Mouse (Mus musculus) CH12F3 (cell line): ENCODE data around the gene Tcte1.

Experiments used
- in situ Hi-C: fragments of 300-500 bp; cut with MboI; formaldehyde crosslinking; loops from 2 replicates; pipeline ENCODE4 v1.14.3; 2020; ENCODE audit warnings: low sequenced_read_pairs

The Tcte1 gene

DNA sequence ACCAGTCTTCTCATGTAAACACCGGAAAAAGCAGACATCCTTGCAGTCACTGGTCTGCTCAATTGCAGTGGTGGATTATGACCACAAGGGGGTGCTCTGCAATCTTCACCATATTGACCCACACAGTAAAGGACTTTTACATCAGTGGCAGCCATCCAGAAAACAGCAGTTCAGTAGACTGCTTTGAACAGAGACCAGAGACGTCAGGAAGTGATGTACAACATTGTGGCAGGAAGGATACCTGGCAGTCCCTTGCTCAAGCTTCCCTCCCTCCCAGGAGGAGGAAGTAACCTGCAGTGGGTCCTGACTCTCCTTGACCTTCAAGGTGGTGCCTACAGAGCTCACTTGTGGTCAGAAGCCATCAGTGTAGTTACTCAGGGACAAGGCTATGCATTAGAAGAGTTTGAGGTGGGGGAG is 58.3 kb downstream of the Tcte1 start:
- in situ Hi-C loops: no loop called here

DNA sequence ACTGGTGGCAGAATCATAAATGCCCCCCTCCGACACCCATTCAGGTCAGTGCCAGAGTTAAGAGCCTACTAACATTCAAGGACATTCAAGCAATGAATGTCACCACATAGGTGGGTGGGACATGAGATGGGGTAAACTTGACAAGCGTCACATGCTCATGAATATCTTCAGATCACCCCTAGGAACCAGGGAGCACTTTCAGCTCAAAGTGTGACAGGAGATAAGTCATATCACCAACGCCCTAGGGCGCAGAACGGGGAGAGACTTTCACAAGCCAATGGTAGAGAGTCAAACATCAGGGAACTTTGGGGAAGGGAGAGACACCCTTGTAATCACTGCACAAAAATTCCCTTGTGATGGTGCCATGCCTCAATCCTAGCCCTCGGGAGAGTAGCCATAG is 59.0 kb downstream of the Tcte1 start:
- in situ Hi-C loops: no loop called here

DNA sequence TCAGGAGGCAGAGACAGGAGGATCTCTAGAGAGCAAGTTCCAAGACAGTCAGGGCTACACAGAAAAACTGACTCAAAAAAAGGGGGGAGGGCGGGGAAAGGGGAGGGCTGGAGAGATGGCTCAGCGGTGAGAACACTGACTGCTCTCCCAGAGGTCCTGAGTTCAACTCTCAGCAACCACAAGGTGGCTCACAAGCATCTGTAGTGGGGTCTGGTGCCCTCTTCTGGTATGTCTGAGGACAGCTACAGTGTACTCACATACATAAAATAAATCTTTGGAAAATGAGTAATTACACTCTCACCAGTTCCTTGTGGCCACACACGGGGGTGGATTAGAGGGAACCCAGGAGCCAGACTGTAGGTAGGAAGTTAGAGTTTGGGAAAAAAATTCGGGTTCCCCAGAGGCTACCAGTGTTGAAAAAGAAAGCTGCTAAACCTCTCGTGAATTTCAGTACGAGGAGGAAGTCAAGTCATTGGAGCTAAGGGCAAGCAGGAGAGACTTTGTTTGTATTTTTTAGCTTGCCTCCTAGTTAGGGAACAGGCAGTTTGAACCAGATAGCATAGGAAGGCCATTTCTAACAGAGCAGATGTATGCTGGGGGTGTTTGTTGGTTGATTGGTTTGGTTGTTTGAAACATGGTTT is 59.6 kb downstream of the Tcte1 start:
- in situ Hi-C loops: no loop called here

DNA sequence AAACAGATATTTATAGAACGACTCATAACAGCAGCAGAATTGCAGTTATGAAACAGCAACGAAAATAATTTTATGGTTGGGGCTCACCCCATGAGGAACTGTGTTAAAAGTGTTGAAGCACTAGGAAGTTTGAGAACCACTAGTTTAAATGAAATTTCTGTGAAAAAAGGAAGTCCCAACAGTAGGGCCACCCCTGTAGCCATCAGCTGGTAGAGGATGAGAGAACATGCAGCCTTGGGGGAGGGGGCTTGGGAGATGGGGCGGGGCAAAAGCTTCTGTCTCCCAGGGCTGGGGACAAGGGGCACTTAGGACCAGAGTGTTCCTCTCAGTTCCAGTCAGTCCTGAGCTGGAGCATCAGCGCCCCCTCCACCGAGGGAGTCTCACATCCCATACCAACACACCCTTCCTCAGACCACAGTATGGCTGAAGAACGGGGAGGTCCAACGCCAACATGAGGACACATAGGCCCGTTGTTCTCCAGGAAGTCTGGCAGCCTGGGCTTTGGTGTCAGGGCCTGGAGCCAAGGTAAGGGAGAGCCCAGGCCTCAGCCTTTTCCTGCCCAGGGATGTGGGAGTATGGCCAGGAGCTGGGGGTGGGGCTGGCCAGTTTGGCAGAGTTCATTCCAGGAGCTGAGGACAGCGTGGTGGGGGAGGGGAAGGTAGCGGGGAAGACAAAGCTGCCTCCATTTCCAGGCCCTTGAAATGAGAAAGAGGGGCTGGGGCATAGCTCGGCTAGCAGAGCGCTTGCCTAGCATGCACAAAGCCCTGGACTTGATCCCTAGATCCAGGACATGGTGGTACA is 61.1 kb downstream of the Tcte1 start:
- in situ Hi-C loops: no loop called here

DNA sequence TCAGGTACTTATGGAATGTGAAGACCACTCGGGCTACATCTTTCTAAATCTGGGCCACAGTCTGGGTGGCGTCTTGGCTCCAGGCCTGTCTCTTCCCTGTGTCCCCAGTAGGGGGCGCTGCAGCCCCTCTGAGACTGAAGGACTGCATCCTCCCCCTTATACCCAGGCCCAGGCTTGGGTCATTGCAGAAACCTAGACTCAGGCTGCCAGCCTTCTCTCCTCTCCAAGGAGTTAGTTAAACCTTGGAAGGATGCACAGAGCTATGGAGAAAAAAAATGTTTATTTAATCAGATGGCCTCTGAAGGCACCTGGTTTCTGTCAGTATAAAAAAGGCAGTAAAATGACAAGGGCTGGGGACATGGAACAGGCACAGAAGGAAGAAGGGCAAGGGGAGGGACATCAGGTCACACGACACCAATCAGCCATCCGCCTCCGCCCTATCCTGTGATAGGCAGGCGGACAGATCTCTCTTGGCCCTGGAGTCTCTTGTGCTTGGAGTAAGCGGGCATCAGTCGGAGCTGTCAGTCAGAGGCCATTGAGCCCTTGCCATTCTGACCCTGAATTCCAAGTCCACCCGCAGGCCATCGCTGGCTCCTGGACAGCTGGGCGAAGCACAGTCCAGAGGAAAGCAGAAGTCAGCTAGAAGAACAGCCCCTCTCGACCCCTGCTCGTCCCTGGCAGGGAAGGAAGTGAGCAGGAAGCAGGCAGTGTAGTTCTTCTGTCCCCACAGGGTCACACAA is 61.9 kb downstream of the Tcte1 start:
- in situ Hi-C loops: no loop called here

DNA sequence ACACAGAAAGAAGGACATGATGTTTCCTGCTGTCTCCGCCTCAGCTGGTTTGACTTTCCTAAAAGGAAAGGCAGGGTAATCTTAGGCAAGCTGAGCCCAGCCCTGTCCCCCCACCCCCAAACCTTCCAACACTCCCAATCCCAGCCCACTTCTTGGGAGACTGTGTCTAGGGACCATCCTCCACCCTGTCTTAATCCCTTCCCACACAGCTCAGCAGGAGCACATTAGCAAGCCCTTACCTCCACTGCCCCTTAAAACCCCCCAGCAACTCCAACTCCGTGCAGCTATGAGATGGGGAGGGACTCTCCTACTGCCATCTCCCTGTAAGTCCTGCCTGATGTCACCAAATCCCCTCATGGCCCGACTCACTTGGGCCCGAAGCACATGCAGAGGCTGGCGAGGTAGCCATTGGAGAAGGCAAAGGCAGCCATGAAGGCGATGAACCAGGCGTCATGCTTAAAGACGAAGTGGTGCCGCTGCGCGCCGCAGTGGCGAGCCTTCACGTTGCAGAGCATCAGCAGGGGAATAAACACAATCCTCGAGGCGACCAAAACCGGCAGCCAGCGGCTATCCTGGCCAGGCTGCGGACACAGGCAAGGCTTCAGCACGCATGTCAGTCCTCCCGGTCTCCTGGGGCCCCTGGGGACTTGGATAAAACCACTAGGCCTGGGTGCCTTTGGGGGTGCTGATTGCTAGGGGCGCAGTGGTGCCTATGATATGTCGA is 62.7 kb downstream of the Tcte1 start:
- in situ Hi-C loops: no loop called here

DNA sequence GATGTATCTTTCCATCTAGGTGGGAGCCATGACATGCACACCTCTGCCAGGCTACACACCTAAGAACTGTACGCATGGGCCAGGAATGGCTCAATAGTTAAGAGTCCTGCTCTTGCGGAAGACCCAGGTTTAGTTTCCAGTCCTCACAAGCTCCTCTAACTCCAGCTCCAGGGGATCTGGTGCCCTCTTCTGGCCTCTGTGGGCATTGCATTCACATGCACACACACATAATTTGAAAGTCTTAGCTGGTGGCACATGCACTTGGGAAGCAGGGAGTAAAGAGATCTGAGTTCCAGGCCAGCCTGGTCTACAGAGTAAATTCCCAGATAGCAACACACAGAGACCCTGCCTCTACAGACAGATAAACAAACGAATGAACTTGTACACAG is 63.2 kb downstream of the Tcte1 start:
- in situ Hi-C loops: no loop called here

DNA sequence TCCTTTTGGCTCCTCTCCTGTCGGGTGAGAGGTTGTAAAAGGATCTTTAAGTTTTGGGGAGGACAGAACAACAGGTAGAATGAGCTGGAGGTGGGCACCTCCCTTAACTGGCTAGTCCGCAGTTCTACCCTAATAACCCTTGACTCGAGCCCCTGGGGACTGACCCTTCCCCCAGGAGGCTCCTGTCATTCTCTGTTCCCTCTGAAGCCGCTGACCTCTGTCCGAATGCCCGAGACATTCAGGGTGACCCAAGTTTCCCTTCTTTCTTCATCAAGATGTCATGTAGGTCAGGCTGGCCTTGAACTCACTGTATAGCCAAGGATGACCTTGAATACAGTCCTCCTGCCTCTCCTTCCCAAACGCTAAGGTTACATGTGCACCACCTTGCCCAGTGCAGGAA is 65.1 kb downstream of the Tcte1 start:
- in situ Hi-C loops: no loop called here

DNA sequence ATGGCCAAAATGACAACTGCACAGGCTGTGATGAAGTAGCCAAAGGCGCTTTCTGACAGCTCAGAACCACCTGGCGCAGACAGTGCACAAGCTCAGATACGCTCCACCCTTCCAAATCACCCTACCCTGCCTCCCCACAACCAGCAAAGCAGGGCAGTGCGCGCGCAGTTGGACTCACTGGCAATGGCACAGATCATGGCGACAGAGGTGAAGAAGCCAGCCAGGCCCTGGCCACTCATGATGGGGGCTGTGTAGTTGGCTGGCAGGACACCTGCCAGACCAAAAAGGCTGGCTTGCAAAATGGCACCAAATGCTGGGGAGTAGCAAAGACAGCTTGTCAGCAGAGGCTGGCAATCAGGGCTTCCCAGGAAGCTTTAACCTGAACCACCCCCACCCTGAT is 66.0 kb downstream of the Tcte1 start:
- in situ Hi-C loops: no loop called here

DNA sequence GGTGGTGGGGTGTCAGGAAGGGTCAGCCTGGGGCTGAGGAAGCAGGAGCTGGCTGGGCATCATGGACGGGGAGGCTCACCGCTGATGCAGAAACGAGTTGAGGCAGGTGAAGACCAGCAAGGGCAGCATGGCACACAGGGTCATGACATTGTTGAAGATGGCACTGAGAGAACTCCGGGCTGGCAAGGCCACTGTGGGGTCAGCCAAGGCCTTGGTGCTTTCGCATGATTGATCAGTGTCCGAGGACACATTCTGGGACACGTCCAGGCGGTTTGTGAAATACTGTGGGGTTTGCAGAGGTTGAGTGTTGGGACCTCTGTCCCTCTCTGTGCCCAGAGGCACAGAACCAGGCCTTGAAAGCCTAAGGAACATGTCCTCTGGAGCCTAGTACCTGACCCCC is 66.6 kb downstream of the Tcte1 start:
- in situ Hi-C loops: no loop called here

DNA sequence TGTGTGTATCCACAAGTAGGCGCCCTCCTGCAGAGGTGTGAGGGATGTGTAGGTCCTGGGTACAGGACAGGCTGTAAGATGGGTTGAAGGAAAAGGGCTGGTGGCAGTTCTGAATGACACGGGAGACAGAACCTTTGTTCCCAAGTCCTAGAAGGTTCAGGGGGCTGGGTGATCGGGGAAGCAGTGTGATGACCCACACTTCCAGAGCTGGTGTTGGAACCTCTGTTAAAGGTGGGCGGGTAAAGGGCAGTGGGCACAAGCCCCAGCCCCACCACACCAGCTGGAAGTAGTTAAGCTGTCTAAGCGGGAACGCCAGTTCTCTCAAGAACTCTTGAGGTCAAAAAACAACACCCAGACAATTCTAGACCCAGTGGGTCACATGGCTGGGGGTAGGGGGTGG is 67.2 kb downstream of the Tcte1 start:
- in situ Hi-C loops: no loop called here

DNA sequence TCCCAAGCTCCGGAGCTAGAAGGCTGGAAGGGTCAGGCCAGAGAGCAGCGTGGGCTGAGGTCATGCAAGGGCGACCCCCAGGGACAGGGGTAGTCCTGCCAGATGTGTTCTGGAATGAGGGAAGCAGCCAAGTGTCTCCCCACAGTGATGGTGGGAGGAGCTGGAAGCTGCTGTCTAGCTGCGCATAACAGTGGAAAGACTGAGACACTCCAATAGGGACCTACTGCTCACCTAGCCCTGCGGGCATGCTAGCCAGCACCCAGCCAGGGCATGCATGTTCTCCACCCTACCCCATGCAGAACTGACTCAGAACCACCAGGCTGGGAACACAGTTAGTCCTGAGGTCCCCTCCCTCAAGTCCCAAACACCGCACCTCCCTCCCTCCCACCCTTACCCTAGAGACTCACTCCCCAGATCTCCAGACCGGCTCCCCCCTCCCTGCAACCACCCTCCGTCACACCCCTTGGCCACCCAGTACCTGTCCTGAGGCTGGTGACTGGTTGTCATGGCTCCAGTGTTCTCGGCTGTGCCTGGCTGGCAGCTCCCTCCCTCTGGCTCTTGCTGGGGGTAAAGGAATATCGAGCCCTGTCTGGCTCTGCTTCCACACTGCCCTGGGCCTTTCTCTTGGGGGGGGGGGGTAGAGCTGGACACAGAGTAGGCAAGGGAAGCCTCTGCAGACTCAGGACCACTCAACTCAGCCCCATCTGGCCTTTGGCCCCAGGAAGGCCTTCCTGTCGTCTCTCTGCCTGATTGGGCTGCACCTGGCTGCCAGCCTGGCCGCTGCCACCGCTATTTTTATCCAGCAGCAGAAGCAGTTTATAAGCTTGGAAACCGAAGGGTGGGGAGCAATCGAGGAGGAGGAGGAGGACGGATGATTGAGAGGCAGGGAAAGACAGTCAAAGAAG is 68.7 kb downstream of the Tcte1 start:
- in situ Hi-C loops: no loop called here
